Comparison of ENCODE assay signal across 16 mouse cellular contexts in the genomic region with DNA sequence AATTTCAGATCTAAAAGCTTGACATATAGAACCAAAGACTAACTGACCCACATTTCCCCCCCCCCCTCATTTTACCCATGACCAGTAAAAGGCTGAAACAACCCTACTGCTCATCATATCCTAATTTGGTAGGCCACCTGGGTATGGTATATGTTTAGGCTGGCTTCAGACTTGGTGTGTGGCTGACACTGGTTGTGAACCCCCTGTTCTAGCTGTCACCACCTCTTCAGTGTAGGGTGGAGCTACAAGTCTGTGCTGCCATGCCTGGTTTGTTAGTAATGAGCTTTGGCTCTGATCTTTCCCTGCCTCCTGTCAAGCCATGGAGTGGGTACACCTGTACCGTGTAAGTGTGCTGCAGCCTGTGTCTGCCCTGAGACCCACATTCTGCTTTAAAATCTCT.
A peak's percentile ranks its signal among the peaks of the same experiment; 100 is the strongest.
DNase-seq lines count a peak whose midpoint lies in the region; ATAC-seq and TF ChIP-seq lines count a peak whose summit lies in the region.
"Had no signal": no experiment of that assay in that cellular context is flagged by ENCODE, and none has a peak within 500 bp of the region (broad histone marks: within the 10 kb centered on the region; RNA-seq: fewer than 3 reads in every experiment).

No protein-coding gene starts in this region.

- no peak for TF ChIP-seq POLR2A in heart, adult 2 months (IDR thresholded peaks at IDR 0.05; ENCODE audit: insufficient read depth, low read depth, low read length)

- H3K79me2 ChIP-seq in heart, adult 2 months (replicated peaks; ENCODE audit: control insufficient read depth, insufficient read depth, low read length) = no peaks in the 10 kb centered on the region

- no peaks in the 10 kb centered on the region for H3K36me3 ChIP-seq in heart, embryonic 11.5 days (ENCODE audit: control insufficient read depth, insufficient read depth, low read length)
- H3K36me3 ChIP-seq in heart, adult 2 months (ENCODE audit: control insufficient read depth, insufficient read depth, low read length) = no peaks in the 10 kb centered on the region
- H3K36me3 ChIP-seq in hindbrain, embryonic 16.5 days (ENCODE audit: control insufficient read depth, insufficient read depth, low read length) = no peaks in the 10 kb centered on the region
- H3K36me3 ChIP-seq in hindbrain, embryonic 10.5 days = no peaks in the 10 kb centered on the region
- H3K36me3 ChIP-seq in midbrain, embryonic 15.5 days (replicated peaks) = no peaks in the 10 kb centered on the region
- no peaks in the 10 kb centered on the region for H3K36me3 ChIP-seq in midbrain, embryonic 10.5 days
- H3K36me3 ChIP-seq: embryonic facial prominence, embryonic 12.5 days; forebrain, embryonic 15.5 days had no signal

- no peak overlapping the region for H3K4me2 ChIP-seq in heart, embryonic 11.5 days
- H3K4me2 ChIP-seq in hindbrain, embryonic 16.5 days (ENCODE audit: low read length) = no peak overlapping the region
- H3K4me2 ChIP-seq in midbrain, embryonic 15.5 days = no peak overlapping the region
- H3K4me2 ChIP-seq: embryonic facial prominence, embryonic 12.5 days; forebrain, embryonic 15.5 days; hindbrain, embryonic 14.5 days had no signal

- H3K27me3 ChIP-seq in heart, embryonic 11.5 days (ENCODE audit: control insufficient read depth, insufficient read depth, low read length) = no peaks in the 10 kb centered on the region
- H3K27me3 ChIP-seq in heart, adult 2 months (ENCODE audit: control insufficient read depth, insufficient read depth, low read length) = no peaks in the 10 kb centered on the region
- no peaks in the 10 kb centered on the region for H3K27me3 ChIP-seq in hindbrain, embryonic 16.5 days (replicated peaks; ENCODE audit: control insufficient read depth, insufficient read depth, low read length)
- no peaks in the 10 kb centered on the region for H3K27me3 ChIP-seq in hindbrain, embryonic 10.5 days (ENCODE audit: insufficient read depth, poor library complexity, severe bottlenecking)
- H3K27me3 ChIP-seq in midbrain, embryonic 15.5 days (replicated peaks) = no peaks in the 10 kb centered on the region
- H3K27me3 ChIP-seq in midbrain, embryonic 10.5 days (ENCODE audit: low read depth, poor library complexity, severe bottlenecking) = no peaks in the 10 kb centered on the region
- H3K27me3 ChIP-seq: embryonic facial prominence, embryonic 12.5 days; forebrain, embryonic 15.5 days had no signal

- DNase-seq in heart, adult 2 months = no peak
- no peak for DNase-seq in hindbrain, embryonic 10.5 days (ENCODE audit: low spot score)
- DNase-seq in midbrain, embryonic 10.5 days (ENCODE audit: low spot score) = no peak
- DNase-seq in urinary bladder, postnatal 14 days (ENCODE audit: low spot score) = no peak
- DNase-seq: adrenal gland, postnatal 10 days; cerebellum, adult 11-12 months; cerebellum, adult 9-10 months; cerebellum, postnatal 25 days; gastrocnemius, postnatal 36 days; heart, postnatal 36 days had no signal

- TF ChIP-seq EP300 in heart, adult 2 months (IDR thresholded peaks at IDR 0.05; ENCODE audit: insufficient read depth, low read depth, low read length) = no peak

- intact Hi-C loops in heart, adult 2 months (cut with DNase I) = no loop called here

- no peak for TF ChIP-seq CTCF in heart, adult 2 months (IDR thresholded peaks at IDR 0.05)

- H3K9me3 ChIP-seq in heart, embryonic 11.5 days (replicated peaks; ENCODE audit: control insufficient read depth, low read length) = no peaks in the 10 kb centered on the region
- H3K9me3 ChIP-seq in hindbrain, embryonic 16.5 days (ENCODE audit: control insufficient read depth, low read length) = no peaks in the 10 kb centered on the region
- no peaks in the 10 kb centered on the region for H3K9me3 ChIP-seq in hindbrain, embryonic 10.5 days
- no peaks in the 10 kb centered on the region for H3K9me3 ChIP-seq in midbrain, embryonic 15.5 days
- H3K9me3 ChIP-seq in midbrain, embryonic 10.5 days (replicated peaks) = no peaks in the 10 kb centered on the region
- H3K9me3 ChIP-seq: embryonic facial prominence, embryonic 12.5 days; forebrain, embryonic 15.5 days had no signal

- H3K4me1 ChIP-seq in heart, embryonic 11.5 days (ENCODE audit: control insufficient read depth, insufficient read depth, low read length) = peaks cover 10% of the 10 kb centered on the region
- H3K4me1 ChIP-seq in heart, adult 2 months (ENCODE audit: control insufficient read depth, insufficient read depth, low read length) = no peaks in the 10 kb centered on the region; the same call in 1 of the 2 replicates
- no peaks in the 10 kb centered on the region; the same call in 1 of the 2 replicates for H3K4me1 ChIP-seq in hindbrain, embryonic 16.5 days (ENCODE audit: control insufficient read depth, insufficient read depth, low read depth, low read length)
- 0 out of 2 replicates have a peak, but pooled peaks cover 3% of the 10 kb centered on the region for H3K4me1 ChIP-seq in hindbrain, embryonic 10.5 days (replicated peaks)
- 0 out of 2 replicates have a peak, but pooled peaks cover 5% of the 10 kb centered on the region for H3K4me1 ChIP-seq in midbrain, embryonic 15.5 days
- peaks cover 4% of the 10 kb centered on the region; the same call in 1 of the 2 replicates for H3K4me1 ChIP-seq in midbrain, embryonic 10.5 days
- H3K4me1 ChIP-seq: embryonic facial prominence, embryonic 12.5 days had no signal

- WGBS in heart, embryonic 11.5 days (ENCODE audit: insufficient replicate concordance) = 25% methylated on average over 1 of the region's 1 CpGs
- 96% methylated on average over 1 of the region's 1 CpGs for WGBS in heart, adult 2 months
- 85% methylated on average over 1 of the region's 1 CpGs for WGBS in hindbrain, embryonic 16.5 days
- WGBS in hindbrain, embryonic 10.5 days = 92% methylated on average over 1 of the region's 1 CpGs
- WGBS in midbrain, embryonic 15.5 days = 66% methylated on average over 1 of the region's 1 CpGs
- WGBS in midbrain, embryonic 10.5 days = 96% methylated on average over 1 of the region's 1 CpGs

- no peak overlapping the region for H3K9ac ChIP-seq in heart, embryonic 11.5 days (ENCODE audit: low read depth, low read length)
- no peak overlapping the region for H3K9ac ChIP-seq in heart, adult 2 months (ENCODE audit: low read depth, low read length)
- H3K9ac ChIP-seq in hindbrain, embryonic 16.5 days (ENCODE audit: low read depth, low read length) = no peak overlapping the region
- H3K9ac ChIP-seq in midbrain, embryonic 15.5 days = no peak overlapping the region
- H3K9ac ChIP-seq: embryonic facial prominence, embryonic 12.5 days; forebrain, embryonic 15.5 days; hindbrain, embryonic 14.5 days had no signal

- H3K4me3 ChIP-seq in heart, embryonic 11.5 days (ENCODE audit: low read depth, low read length) = no peak overlapping the region
- H3K4me3 ChIP-seq in heart, adult 2 months = no peak overlapping the region
- no peak overlapping the region for H3K4me3 ChIP-seq in hindbrain, embryonic 16.5 days (ENCODE audit: low read length)
- no peak overlapping the region for H3K4me3 ChIP-seq in hindbrain, embryonic 10.5 days
- no peak overlapping the region for H3K4me3 ChIP-seq in midbrain, embryonic 15.5 days
- no peak overlapping the region for H3K4me3 ChIP-seq in midbrain, embryonic 10.5 days
- H3K4me3 ChIP-seq: embryonic facial prominence, embryonic 12.5 days; forebrain, embryonic 15.5 days had no signal

- H3K27ac ChIP-seq in heart, embryonic 11.5 days (ENCODE audit: low read depth, low read length) = 0 out of 2 replicates have a peak overlapping the region, but pooled peaks have one; percentile 15
- no peak overlapping the region for H3K27ac ChIP-seq in heart, adult 2 months
- H3K27ac ChIP-seq in hindbrain, embryonic 16.5 days (ENCODE audit: low read depth, low read length) = no peak overlapping the region
- no peak overlapping the region for H3K27ac ChIP-seq in hindbrain, embryonic 10.5 days
- no peak overlapping the region for H3K27ac ChIP-seq in midbrain, embryonic 15.5 days
- no peak overlapping the region for H3K27ac ChIP-seq in midbrain, embryonic 10.5 days (replicated peaks)
- H3K27ac ChIP-seq: embryonic facial prominence, embryonic 12.5 days; forebrain, embryonic 15.5 days; hindbrain, embryonic 14.5 days had no signal

- ATAC-seq in heart, embryonic 11.5 days (replicated peaks; ENCODE audit: insufficient number of reproducible peaks, low FRiP score, low TSS enrichment) = no peak
- ATAC-seq in hindbrain, embryonic 16.5 days = peak; percentile 28; the same call in 1 of the 2 replicates
- ATAC-seq in midbrain, embryonic 15.5 days (replicated peaks) = peak; percentile 58
- ATAC-seq: forebrain, embryonic 15.5 days had no signal
